Mouse (Mus musculus) cerebellum, adult 9-10 months (tissue): Measurements from ENCODE around the gene Cog6.

Source experiments
- DNase-seq: peaks from one replicate; pipeline ENCODE4 v3.0.0; 2022

The Cog6 gene

DNA sequence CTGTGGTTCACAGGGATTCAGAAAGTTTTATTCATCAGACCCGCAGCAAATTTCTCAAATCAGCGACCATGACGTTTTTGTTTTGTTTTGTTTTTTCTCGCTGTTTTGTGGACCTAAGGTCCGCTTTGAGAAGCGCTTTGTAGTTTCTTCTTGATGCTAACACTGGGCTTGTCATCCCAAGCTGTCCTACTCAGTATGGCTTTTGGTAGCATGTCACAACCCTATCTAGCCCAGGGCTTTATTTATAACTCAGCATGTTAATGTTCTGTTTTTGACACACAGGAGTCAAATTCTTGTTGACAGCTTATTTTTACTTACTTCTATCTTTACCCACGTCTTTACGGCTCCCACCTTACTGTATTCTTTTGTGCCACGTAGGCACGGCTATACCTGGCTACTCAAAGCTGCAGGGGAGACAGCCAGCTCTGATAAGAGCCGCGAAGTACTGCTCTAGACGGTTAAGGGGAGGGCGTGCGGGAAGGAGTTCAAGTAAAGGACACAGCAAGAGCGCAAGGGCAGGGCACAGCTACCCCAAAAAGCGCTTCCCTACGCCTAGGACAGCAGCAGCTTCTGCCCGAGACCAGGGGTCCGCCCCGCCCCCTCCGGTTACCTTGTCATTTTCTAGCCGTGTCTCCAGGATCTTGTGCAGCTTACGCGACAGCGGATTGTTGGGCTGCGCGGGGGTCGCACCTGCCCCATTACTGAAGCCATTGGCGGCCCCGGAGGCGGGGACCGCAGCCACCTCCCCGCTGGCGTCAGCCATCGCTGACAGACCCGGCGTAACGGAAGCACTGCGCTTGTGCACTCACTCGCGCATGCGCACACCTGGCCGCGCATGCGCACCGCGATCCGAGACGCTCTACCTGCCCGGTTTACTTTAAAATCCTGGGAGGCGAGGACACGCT is at the start of gene Cog6:
Gene Cog6 (minus strand): TSS at position 802 of the 905 bp plus-strand sequence.
- DNase-seq = peak; percentile 89

DNA sequence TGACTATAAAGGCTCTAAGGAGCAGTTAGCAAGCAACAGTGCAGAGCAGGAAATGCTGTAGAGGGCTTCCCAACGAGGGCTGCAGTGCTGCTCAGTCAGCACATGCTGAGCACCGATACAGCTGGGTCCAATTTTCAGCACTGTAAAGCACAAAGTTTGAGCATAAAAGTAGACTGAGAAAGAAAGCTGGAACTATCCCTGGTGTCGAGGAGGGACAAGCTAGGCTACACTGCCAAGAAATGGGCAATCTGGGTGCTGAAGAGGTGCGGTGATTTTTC is 49.0 kb upstream of the Cog6 start:
- DNase-seq = no peak

- no peak for DNase-seq
Measured at GRCm38 (mm10) chr3:53065267-53066094, 48.4 kb upstream of the Cog6 start.

DNA sequence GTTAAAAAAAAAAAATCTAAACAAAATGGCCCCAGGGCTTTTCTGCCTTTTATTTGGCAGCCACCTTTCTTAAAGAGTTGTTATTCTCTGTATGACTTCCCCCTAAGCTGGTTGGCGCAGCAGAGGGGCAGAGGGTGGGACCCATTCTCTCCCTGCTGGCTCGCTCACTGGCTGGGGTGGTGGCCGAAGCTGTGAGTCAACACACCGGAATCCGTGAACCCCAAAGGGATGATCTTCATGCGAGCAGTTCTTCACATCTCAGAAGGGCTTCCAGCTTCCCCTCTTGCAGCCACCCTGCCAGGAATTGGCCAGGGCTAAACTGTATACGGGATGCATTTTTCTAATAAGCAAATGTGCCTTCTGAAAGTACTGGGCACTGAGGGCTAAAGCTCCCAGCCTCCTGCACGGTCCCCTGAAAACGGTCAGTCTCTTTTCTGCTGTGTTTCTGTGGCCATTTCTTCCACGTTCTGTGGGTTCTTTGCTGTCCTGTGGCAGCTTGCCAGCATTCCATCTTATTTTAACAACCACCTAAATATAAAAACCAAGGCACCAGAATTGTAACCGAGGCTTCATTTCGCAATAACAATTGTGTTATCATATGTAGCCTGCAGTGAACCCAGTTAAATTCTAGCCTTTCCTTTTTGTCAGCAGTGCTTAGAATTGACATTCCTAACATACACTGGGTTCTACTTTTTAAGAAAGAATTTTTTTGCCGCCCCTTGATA is 46.5 kb upstream of the Cog6 start:
- no peak for DNase-seq

DNA sequence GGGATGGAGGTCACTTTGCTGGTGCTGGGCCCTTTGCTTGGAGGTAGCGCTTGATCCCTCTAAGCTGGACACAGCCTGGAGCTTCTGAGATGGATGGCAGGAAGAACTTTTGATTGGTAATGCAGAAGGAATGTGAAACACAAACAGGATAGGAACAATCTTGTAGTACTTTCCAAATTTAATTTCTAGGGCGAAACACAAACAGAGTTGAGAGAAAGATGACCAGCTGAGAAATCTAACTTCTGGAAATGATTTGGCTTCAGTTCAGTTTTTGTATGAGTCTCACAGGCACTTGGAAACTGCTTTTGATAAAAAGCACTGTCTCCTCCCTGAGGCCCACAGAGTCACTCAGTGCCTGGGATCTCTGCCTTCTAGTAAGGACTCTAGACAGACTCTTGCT is 42.9 kb upstream of the Cog6 start:
- DNase-seq = no peak

GRCm38 (mm10) chr3:53056430-53056829 is 39.4 kb upstream of the Cog6 start:
- DNase-seq = no peak

DNA sequence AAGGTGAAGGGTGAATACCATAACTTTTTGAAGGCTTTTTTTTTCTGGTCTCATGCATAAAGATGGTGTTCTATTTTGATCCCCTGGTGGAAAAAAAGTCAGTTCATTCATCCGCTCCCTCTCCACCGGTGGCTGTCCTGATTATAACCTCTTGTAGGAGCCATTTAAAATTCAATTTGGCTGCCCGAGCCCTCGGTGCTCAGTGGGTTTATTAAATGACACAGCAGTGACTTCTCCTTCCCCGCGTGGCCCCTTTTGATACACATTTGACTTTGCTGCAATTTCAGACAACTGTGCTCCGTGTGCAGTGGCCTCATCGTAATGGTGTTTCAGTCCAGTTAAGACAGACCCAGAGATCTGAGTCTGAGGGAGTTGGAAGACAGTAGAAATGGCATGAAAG is 35.3 kb upstream of the Cog6 start:
- no peak for DNase-seq

- peak; percentile 97 for DNase-seq
Measured at GRCm38 (mm10) chr3:53046371-53046770, 29.3 kb upstream of the Cog6 start.

- peak; percentile 70 for DNase-seq
Measured at GRCm38 (mm10) chr3:53045697-53046096, 28.7 kb upstream of the Cog6 start.

DNA sequence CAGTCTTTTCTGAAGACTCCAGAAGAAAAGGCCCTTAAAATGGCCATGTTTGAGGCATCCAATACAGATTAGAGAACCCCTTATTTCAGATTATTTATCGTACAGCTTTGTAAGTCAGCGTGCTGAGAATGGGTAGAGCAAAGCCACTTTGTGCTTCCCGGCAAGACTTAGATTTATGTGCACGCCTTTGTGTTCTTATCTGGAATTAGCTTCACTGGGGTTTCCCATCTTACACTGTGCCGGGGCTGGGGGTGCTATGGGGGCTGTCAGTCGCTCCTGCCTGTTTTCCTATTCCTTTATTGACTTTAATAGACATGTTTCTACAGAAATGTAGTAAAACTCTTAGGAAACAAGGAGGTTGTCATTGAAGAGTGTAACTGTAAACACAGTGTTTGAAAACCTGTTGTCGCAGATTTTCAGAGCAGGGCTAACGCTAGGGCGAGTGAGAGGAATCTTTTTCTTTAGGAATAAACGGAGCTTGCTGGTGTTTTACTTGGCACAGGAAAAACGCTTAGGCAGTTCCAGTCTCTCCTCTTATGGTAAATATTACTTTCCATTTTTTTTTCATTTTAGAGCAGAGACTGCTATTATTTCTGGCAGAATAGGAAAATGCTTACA is 27.8 kb upstream of the Cog6 start:
- DNase-seq = peak; percentile 50

DNA sequence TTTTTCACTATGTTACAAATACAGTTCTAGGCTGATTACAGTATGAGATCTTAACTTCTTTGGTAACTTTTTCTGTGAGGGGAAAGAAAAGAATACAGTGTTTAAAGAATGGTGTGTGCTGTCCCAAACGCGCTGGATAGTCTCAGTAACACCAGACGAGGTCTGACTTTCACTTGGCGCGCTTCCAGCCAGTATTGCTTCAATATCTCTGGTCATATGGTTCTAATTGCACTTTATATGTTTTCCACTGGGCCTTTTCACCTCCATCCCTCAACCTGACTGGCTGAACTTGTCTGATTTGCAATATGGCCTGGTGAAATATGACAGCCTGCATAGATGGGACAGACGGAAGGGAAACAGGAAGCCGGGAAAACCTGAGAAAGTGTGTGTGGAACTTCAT is 27.2 kb upstream of the Cog6 start:
- DNase-seq = peak; percentile 67

DNA sequence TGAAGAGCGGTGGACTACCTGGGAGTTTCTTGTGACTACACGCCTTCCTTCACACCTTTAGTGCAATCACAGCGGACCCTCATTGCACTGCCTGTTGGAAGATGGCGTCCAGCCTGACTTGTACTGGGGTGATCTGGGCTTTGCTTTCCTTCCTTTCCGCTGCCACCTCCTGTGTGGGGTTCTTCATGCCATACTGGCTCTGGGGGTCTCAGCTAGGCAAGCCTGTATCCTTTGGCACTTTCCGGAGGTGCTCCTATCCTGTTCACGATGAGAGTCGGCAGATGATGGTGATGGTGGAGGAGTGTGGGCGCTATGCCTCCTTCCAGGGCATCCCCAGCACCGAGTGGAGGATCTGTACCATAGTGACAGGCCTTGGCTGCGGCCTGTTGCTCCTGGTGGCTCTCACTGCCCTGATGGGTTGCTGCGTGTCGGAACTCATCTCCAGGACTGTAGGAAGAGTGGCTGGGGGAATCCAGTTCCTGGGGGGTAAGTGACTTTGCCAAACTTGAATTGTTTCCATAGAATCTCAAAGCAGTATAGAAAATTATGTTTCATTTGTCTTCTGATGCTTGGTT is 26.3 kb upstream of the Cog6 start:
- peak; percentile 68 for DNase-seq

- peak; percentile 72 for DNase-seq
Measured at GRCm38 (mm10) chr3:53042240-53042567, 25.2 kb upstream of the Cog6 start.

GRCm38 (mm10) chr3:53041411-53042239 is 24.6 kb upstream of the Cog6 start, which contains the start of gene Lhfp:
Gene Lhfp (plus strand): TSS chr3:53041528.
- DNase-seq = peak; percentile 71

DNA sequence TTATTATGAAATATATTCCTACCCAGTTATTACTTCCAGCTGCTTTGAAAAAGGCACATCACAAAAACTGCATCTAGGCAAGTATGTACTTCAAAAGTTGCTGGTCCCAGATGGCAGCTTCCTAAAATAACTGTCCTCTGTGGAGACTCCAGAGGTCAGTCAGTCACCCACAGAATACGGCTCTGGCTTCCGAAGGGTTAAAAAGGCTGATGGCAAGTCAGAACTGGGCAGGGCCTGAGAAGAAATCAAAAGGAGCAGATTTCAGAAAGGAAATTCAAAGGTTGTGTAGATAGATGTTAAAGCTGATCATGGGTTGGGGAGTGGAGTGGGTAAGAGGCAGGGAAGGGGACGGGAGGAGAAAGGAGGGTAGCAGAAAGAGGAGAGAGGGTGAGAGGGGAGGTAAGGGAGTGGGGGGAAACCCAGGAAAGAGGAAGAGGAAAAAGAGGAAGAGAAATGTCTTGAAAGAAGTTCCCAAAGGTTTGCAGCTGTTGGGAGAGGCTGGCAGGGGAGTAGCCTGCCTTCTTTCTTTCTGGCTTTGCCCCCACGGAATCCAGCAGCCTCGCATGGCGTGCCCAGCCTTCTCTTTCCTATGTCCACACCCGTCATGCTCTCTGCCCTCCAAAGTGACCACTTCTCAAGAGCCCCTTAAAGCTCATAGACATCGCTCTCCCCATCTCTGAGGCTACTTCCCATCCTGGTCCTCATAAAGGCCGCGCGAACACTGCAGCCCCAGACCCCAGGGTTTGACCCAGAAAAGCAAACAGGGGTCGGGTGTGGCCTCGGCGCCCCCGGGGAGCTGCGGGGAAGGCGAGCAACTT is 23.8 kb upstream of the Cog6 start:
- peak; percentile 36 for DNase-seq

GRCm38 (mm10) chr3:53039746-53040145 is 22.7 kb upstream of the Cog6 start:
- DNase-seq = peak; percentile 20

DNA sequence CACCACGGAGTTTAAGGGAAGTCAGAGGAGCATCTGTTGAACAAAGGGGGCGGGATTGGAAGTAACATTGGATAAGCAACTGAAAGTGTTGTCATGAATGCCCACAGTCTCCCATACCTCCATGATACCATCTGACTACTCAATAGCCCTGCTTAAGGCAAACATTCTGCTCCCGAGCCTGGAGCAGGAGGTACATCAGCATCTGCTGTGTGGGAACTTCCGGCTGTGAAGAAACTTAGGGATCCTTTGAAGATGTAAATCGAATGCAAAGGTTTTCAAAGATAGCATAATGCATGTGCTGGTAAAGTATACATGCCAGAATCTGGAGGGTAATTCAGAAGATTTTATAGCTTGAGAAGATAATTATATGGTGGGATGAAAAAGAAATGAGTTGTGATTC is 21.9 kb upstream of the Cog6 start:
- no peak for DNase-seq

DNA sequence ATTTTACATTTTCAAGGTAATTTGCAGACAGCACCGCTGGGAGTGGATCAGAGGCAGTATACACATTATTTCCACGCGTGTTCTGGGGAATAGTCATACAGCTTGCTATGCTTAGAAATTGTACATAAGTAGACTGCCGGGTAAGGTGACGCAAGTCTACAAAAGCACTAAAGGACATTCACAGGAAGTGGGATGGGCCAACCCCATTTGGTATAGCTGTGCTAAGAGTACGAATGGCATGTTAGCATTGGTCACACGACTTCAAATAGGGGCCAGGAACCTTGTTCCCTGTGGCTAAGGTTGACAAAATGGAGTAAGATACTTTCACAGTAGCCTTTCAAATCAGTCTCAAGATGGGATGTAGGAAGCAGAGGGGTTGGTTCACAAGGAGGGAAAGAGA is 19.9 kb upstream of the Cog6 start:
- no peak for DNase-seq

GRCm38 (mm10) chr3:53036076-53036475 is 19.0 kb upstream of the Cog6 start:
- DNase-seq = no peak

DNA sequence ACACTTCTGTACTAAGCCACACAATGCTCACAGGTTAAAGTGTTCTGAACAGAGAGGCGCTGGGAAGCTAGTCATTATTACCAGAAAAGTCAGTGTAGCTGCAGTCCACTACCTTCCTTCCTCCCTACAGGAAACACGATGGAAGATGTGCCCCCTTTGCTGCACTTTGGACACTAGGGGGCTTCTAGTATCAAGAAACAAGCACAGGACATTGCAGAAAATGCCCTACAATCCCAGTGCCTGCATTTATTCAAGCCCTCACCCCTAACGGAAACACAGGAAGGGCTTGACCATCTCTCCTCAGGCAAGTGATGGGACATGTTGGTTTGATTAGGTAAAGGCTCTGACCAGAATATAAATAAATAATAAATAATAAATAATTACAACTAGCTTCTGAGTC is 16.4 kb upstream of the Cog6 start:
- peak; percentile 71 for DNase-seq

GRCm38 (mm10) chr3:53032432-53032831 is 15.4 kb upstream of the Cog6 start:
- no peak for DNase-seq
